Mouse (Mus musculus) olfactory bulb, adult 2 months (tissue): ENCODE results near the gene Tgoln1.

Experiments used
- CTCF ChIP-seq: fragments of 200-500 bp; IDR thresholded peaks from 2 replicates; pipeline ENCODE4 v1.5.1; 2012; ENCODE audit warnings: low read depth, mild to moderate bottlenecking, low read length, moderate library complexity; ENCODE audit not compliant: insufficient read depth
- POLR2A ChIP-seq: fragments of 200-500 bp; IDR thresholded peaks from 2 replicates; pipeline ENCODE4 v1.6.1; 2012; ENCODE audit warnings: mild to moderate bottlenecking, low read depth, low read length, moderate library complexity; ENCODE audit not compliant: insufficient read depth

DNA sequence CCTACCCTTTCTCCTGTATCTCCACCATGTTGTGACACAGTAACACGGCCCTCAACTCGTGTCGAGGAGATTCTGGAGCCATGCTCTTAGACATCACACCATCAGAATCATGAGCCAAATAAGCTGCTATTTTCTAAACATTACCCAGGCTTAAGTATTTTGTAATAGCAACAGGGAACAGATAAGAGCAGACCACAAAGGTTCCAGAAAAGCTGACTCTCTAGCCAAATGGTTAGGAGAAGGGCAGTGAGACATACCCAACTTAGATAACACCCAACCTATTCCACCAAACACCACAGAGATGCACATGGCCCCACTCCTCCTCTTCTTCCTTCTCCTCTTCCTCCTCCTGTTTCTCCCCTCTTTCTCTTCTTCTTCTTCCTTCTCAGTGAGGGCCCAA lies 40.8 kb downstream of the Tgoln1 start:
- TF ChIP-seq POLR2A (no peak), CTCF (no peak)
